In the genomic region with DNA sequence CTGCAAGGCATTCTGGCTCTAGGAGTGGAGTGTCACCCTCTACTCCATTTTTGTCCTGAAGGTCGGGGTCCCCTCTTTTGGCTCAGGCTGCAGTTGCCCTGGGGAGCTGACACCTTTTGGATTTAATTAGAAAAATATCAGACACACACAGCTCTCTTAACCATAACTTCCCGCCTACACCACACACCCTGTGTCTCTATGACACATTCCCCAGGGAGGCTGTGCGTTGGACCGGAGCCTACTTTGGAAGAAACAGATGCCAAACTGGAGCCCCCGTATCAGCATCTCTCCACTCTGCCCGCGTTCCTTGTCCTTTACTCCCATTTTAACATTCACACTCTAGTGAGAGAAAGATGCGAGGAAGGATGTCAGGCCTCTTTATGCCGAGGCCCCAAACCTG, we compare ENCODE assay signal across 12 mouse cellular contexts. TPM values are rescaled to one million over a fixed set of nuclear protein-coding genes. Genes with fewer than 3 reads are reported as not detected.
DNase-seq lines count a peak whose midpoint lies in the region; ATAC-seq and TF ChIP-seq lines count a peak whose summit lies in the region.
"Had no signal": no experiment of that assay in that cellular context is flagged by ENCODE, and none has a peak within 500 bp of the region (broad histone marks: within the 10 kb centered on the region; RNA-seq: fewer than 3 reads in every experiment).

No protein-coding gene starts in this region.

- H3K4me3 ChIP-seq in forebrain, embryonic 15.5 days: peak overlapping the region; percentile 74; the same call in 1 of the 2 replicates
- H3K4me3 ChIP-seq in forebrain, embryonic 12.5 days (replicated peaks): no peak overlapping the region
- peak overlapping the region; percentile 81 for H3K4me3 ChIP-seq in cortical plate, adult 2 months (ENCODE audit: insufficient read depth, low read length)
- H3K4me3 ChIP-seq in neural tube, embryonic 15.5 days (replicated peaks): peak overlapping the region; percentile 61
- H3K4me3 ChIP-seq in gastrocnemius, adult 2 months: no peak overlapping the region
- H3K4me3 ChIP-seq in kidney, embryonic 14.5 days (ENCODE audit: low read length): no peak overlapping the region
- H3K4me3 ChIP-seq in intestine, embryonic 16.5 days (ENCODE audit: low read length): no peak overlapping the region
- H3K4me3 ChIP-seq: heart, embryonic 15.5 days had no signal

- 0 out of 2 replicates have a peak, but pooled peaks have one; percentile 12 for TF ChIP-seq POLR2A in cortical plate, adult 2 months (IDR thresholded peaks at IDR 0.05; ENCODE audit: extremely low read depth, insufficient read depth, low read length)

- TF ChIP-seq CTCF in cortical plate, adult 2 months (IDR thresholded peaks at IDR 0.05; ENCODE audit: extremely low read depth, insufficient read depth, low read length): no peak
- no peak for TF ChIP-seq CTCF in gastrocnemius, adult 2 months (IDR thresholded peaks at IDR 0.05)

- peak overlapping the region; percentile 96 for H3K4me2 ChIP-seq in forebrain, embryonic 15.5 days (replicated peaks)
- H3K4me2 ChIP-seq in forebrain, embryonic 12.5 days: no peak overlapping the region
- H3K4me2 ChIP-seq in neural tube, embryonic 15.5 days: peak overlapping the region; percentile 83
- H3K4me2 ChIP-seq in kidney, embryonic 14.5 days (replicated peaks; ENCODE audit: low read depth, low read length): no peak overlapping the region
- no peak overlapping the region for H3K4me2 ChIP-seq in intestine, embryonic 16.5 days (ENCODE audit: low read depth, low read length)

- WGBS in forebrain, embryonic 15.5 days: 60% methylated on average over 9 of the region's 9 CpGs
- WGBS in forebrain, embryonic 12.5 days: 87% methylated on average over 9 of the region's 9 CpGs
- 62% methylated on average over 9 of the region's 9 CpGs for WGBS in neural tube, embryonic 15.5 days
- WGBS in kidney, embryonic 14.5 days: 64% methylated on average over 9 of the region's 9 CpGs
- 80% methylated on average over 9 of the region's 9 CpGs for WGBS in intestine, embryonic 16.5 days

- H3K9ac ChIP-seq in forebrain, embryonic 15.5 days (replicated peaks): no peak overlapping the region
- H3K9ac ChIP-seq in forebrain, embryonic 12.5 days: no peak overlapping the region
- peak overlapping the region; percentile 76 for H3K9ac ChIP-seq in neural tube, embryonic 15.5 days (replicated peaks)
- H3K9ac ChIP-seq in kidney, embryonic 14.5 days (ENCODE audit: low read depth, low read length): no peak overlapping the region
- no peak overlapping the region for H3K9ac ChIP-seq in intestine, embryonic 16.5 days (ENCODE audit: low read depth, low read length)
- H3K9ac ChIP-seq: heart, embryonic 15.5 days had no signal

- DNase-seq in layer of hippocampus, postnatal 14 days (ENCODE audit: low spot score in 2 of 2): peak; percentile 59 to 87
- no peak for DNase-seq in gastrocnemius, adult 2 months
- DNase-seq: kidney, adult 9 months; lung, adult 2 months had no signal

- no peaks in the 10 kb centered on the region for H3K27me3 ChIP-seq in forebrain, embryonic 15.5 days
- H3K27me3 ChIP-seq in forebrain, embryonic 12.5 days: peaks cover 36% of the 10 kb centered on the region
- no peaks in the 10 kb centered on the region for H3K27me3 ChIP-seq in neural tube, embryonic 15.5 days (replicated peaks)
- no peaks in the 10 kb centered on the region for H3K27me3 ChIP-seq in kidney, embryonic 14.5 days (ENCODE audit: control insufficient read depth, insufficient read depth, low read length)
- H3K27me3 ChIP-seq in intestine, embryonic 16.5 days (replicated peaks; ENCODE audit: control insufficient read depth, insufficient read depth, low read length): no peaks in the 10 kb centered on the region

- H3K36me3 ChIP-seq in forebrain, embryonic 15.5 days: peaks cover 9% of the 10 kb centered on the region; the same call in 1 of the 2 replicates
- H3K36me3 ChIP-seq in forebrain, embryonic 12.5 days (replicated peaks): peaks cover 11% of the 10 kb centered on the region
- peaks cover 9% of the 10 kb centered on the region for H3K36me3 ChIP-seq in neural tube, embryonic 15.5 days
- peaks cover 9% of the 10 kb centered on the region for H3K36me3 ChIP-seq in kidney, embryonic 14.5 days (ENCODE audit: control insufficient read depth, insufficient read depth, low read length)
- peaks cover under 1% of the 10 kb centered on the region; the same call in 1 of the 2 replicates for H3K36me3 ChIP-seq in intestine, embryonic 16.5 days (ENCODE audit: control insufficient read depth, insufficient read depth, low read length)

- no peak overlapping the region for H3K27ac ChIP-seq in forebrain, embryonic 15.5 days (replicated peaks)
- no peak overlapping the region for H3K27ac ChIP-seq in forebrain, embryonic 12.5 days
- peak overlapping the region; percentile 7; the same call in 1 of the 2 replicates for H3K27ac ChIP-seq in cortical plate, adult 2 months (ENCODE audit: insufficient read depth, low read length)
- H3K27ac ChIP-seq in neural tube, embryonic 15.5 days (replicated peaks): no peak overlapping the region
- no peak overlapping the region for H3K27ac ChIP-seq in gastrocnemius, adult 2 months
- H3K27ac ChIP-seq in kidney, embryonic 14.5 days (ENCODE audit: low read depth, low read length): no peak overlapping the region
- no peak overlapping the region for H3K27ac ChIP-seq in intestine, embryonic 16.5 days (ENCODE audit: low read length)
- H3K27ac ChIP-seq: heart, embryonic 15.5 days had no signal

- peaks cover 25% of the 10 kb centered on the region for H3K4me1 ChIP-seq in forebrain, embryonic 15.5 days
- H3K4me1 ChIP-seq in forebrain, embryonic 12.5 days: peaks cover 38% of the 10 kb centered on the region
- H3K4me1 ChIP-seq in cortical plate, adult 2 months (ENCODE audit: control insufficient read depth, insufficient read depth, low read length): peaks cover 7% of the 10 kb centered on the region; the same call in 1 of the 2 replicates
- peaks cover 35% of the 10 kb centered on the region for H3K4me1 ChIP-seq in neural tube, embryonic 15.5 days
- H3K4me1 ChIP-seq in kidney, embryonic 14.5 days (ENCODE audit: control insufficient read depth, insufficient read depth, low read length): peaks cover 20% of the 10 kb centered on the region
- peaks cover 23% of the 10 kb centered on the region for H3K4me1 ChIP-seq in intestine, embryonic 16.5 days (ENCODE audit: control insufficient read depth, insufficient read depth, low read length)

- intact Hi-C loops in gastrocnemius, adult 2 months (cut with DNase I): no loop called here

- ATAC-seq in forebrain, embryonic 15.5 days (replicated peaks): no peak
- ATAC-seq in forebrain, embryonic 12.5 days (ENCODE audit: low FRiP score): no peak
- ATAC-seq in neural tube, embryonic 15.5 days (ENCODE audit: low FRiP score): no peak
- ATAC-seq in kidney, embryonic 14.5 days (ENCODE audit: low FRiP score, low TSS enrichment): no peak
- ATAC-seq in intestine, embryonic 16.5 days: no peak

- no peaks in the 10 kb centered on the region for H3K9me3 ChIP-seq in forebrain, embryonic 15.5 days
- no peaks in the 10 kb centered on the region for H3K9me3 ChIP-seq in forebrain, embryonic 12.5 days
- H3K9me3 ChIP-seq in neural tube, embryonic 15.5 days (replicated peaks): no peaks in the 10 kb centered on the region
- no peaks in the 10 kb centered on the region for H3K9me3 ChIP-seq in kidney, embryonic 14.5 days (ENCODE audit: control insufficient read depth, low read length)
- no peaks in the 10 kb centered on the region for H3K9me3 ChIP-seq in intestine, embryonic 16.5 days (ENCODE audit: control insufficient read depth, low read length)
- H3K9me3 ChIP-seq: heart, embryonic 15.5 days had no signal

RNA-seq across cellular contexts. Expression of gene Rapgefl1, which starts 1.9 kb away (rescaled TPM):
- polyA plus RNA-seq in forebrain, embryonic 15.5 days (2015; fragmentation: Nextera tagmentation; extraction: Ambion mirVana): 4.2 and 5.8 TPM in 2 replicates
- polyA plus RNA-seq in forebrain, embryonic 12.5 days (2016; fragmentation: Nextera tagmentation; extraction: Ambion mirVana): 1.5 and 1.6 TPM in 2 replicates
- polyA plus RNA-seq in cortical plate, adult 2 months (2012; rRNA removed): 153 and 181 TPM in 2 replicates
- 100 to 1,000 TPM; 159 to 165 TPM for total RNA-seq in layer of hippocampus, postnatal 14 days (2021)
- 12.5 and 13.7 TPM in 2 replicates for polyA plus RNA-seq in neural tube, embryonic 15.5 days (2015; fragmentation: Nextera tagmentation; extraction: Ambion mirVana)
- total RNA-seq in gastrocnemius, adult 2 months (2021): under 1 TPM; 0.22 to 0.26 TPM
- 1.6 and 2.4 TPM in 2 replicates for polyA plus RNA-seq in kidney, embryonic 14.5 days (2014; fragmentation: Nextera tagmentation; extraction: Ambion mirVana)
- polyA plus RNA-seq in intestine, embryonic 16.5 days (2015; fragmentation: Nextera tagmentation; extraction: Ambion mirVana): 0.67 and 1.1 TPM in 2 replicates
- total RNA-seq: monocyte, adult 5-6 weeks had no signal

RNA-seq across cellular contexts. Expression of gene Wipf2, which starts 24.9 kb away (rescaled TPM):
- polyA plus RNA-seq in forebrain, embryonic 15.5 days (2015; fragmentation: Nextera tagmentation; extraction: Ambion mirVana): 4.4 and 5.1 TPM in 2 replicates
- polyA plus RNA-seq in forebrain, embryonic 12.5 days (2016; fragmentation: Nextera tagmentation; extraction: Ambion mirVana): 4.8 and 5.2 TPM in 2 replicates
- polyA plus RNA-seq in cortical plate, adult 2 months (2012; rRNA removed): 35.2 and 36.5 TPM in 2 replicates
- 10 to 100 TPM; 35.8 to 43.8 TPM for total RNA-seq in layer of hippocampus, postnatal 14 days (2021)
- 3.9 and 4.8 TPM in 2 replicates for polyA plus RNA-seq in neural tube, embryonic 15.5 days (2015; fragmentation: Nextera tagmentation; extraction: Ambion mirVana)
- 1 to 10 TPM; 6.1 to 6.6 TPM for total RNA-seq in gastrocnemius, adult 2 months (2021)
- polyA plus RNA-seq in kidney, embryonic 14.5 days (2014; fragmentation: Nextera tagmentation; extraction: Ambion mirVana): 6.5 and 6.7 TPM in 2 replicates
- 3.4 and 3.5 TPM in 2 replicates for polyA plus RNA-seq in intestine, embryonic 16.5 days (2015; fragmentation: Nextera tagmentation; extraction: Ambion mirVana)

RNA-seq across cellular contexts. Expression of gene Casc3, which starts 33.8 kb away (rescaled TPM):
- 53.5 and 53.9 TPM in 2 replicates for polyA plus RNA-seq in forebrain, embryonic 15.5 days (2015; fragmentation: Nextera tagmentation; extraction: Ambion mirVana)
- 63.2 and 67.4 TPM in 2 replicates for polyA plus RNA-seq in forebrain, embryonic 12.5 days (2016; fragmentation: Nextera tagmentation; extraction: Ambion mirVana)
- 44.9 and 47.4 TPM in 2 replicates for polyA plus RNA-seq in cortical plate, adult 2 months (2012; rRNA removed)
- 10 to 100 TPM; 56.7 to 59.7 TPM for total RNA-seq in layer of hippocampus, postnatal 14 days (2021)
- 44.3 and 46.8 TPM in 2 replicates for polyA plus RNA-seq in neural tube, embryonic 15.5 days (2015; fragmentation: Nextera tagmentation; extraction: Ambion mirVana)
- total RNA-seq in gastrocnemius, adult 2 months (2021): 10 to 100 TPM; 17.4 to 21.9 TPM
- polyA plus RNA-seq in kidney, embryonic 14.5 days (2014; fragmentation: Nextera tagmentation; extraction: Ambion mirVana): 28.1 and 43.1 TPM in 2 replicates
- polyA plus RNA-seq in intestine, embryonic 16.5 days (2015; fragmentation: Nextera tagmentation; extraction: Ambion mirVana): 23.1 and 24.3 TPM in 2 replicates

RNA-seq across cellular contexts. Expression of gene Msl1, which starts 43.2 kb away (rescaled TPM):
- polyA plus RNA-seq in forebrain, embryonic 15.5 days (2015; fragmentation: Nextera tagmentation; extraction: Ambion mirVana): 30.2 and 31.7 TPM in 2 replicates
- polyA plus RNA-seq in forebrain, embryonic 12.5 days (2016; fragmentation: Nextera tagmentation; extraction: Ambion mirVana): 39.3 and 39.9 TPM in 2 replicates
- polyA plus RNA-seq in cortical plate, adult 2 months (2012; rRNA removed): 119 and 131 TPM in 2 replicates
- 100 to 1,000 TPM; 149 to 161 TPM for total RNA-seq in layer of hippocampus, postnatal 14 days (2021)
- polyA plus RNA-seq in neural tube, embryonic 15.5 days (2015; fragmentation: Nextera tagmentation; extraction: Ambion mirVana): 27.5 and 30.1 TPM in 2 replicates
- 10 to 100 TPM; 51.8 to 69.4 TPM for total RNA-seq in gastrocnemius, adult 2 months (2021)
- polyA plus RNA-seq in kidney, embryonic 14.5 days (2014; fragmentation: Nextera tagmentation; extraction: Ambion mirVana): 21.6 and 33.7 TPM in 2 replicates
- 13.5 and 14.5 TPM in 2 replicates for polyA plus RNA-seq in intestine, embryonic 16.5 days (2015; fragmentation: Nextera tagmentation; extraction: Ambion mirVana)

Comparison
In these comparisons a context has a peak if more than half of its experiments do, and no peak if none do; other contexts are left out.
1. H3K4me2 ChIP-seq: peak in forebrain, embryonic 15.5 days (single experiment) and neural tube, embryonic 15.5 days (single experiment); none in forebrain, embryonic 12.5 days (single experiment), kidney, embryonic 14.5 days (single experiment) and intestine, embryonic 16.5 days (single experiment).
2. H3K4me3 ChIP-seq: peak in forebrain, embryonic 15.5 days (single experiment), cortical plate, adult 2 months (single experiment) and neural tube, embryonic 15.5 days (single experiment); none in forebrain, embryonic 12.5 days (single experiment), gastrocnemius, adult 2 months (single experiment), kidney, embryonic 14.5 days (single experiment) and intestine, embryonic 16.5 days (single experiment).
3. RNA of gene Rapgefl1, which starts 1.9 kb away (polyA plus RNA-seq): 153 to 181 TPM in cortical plate, adult 2 months; 12.5 to 13.7 TPM in neural tube, embryonic 15.5 days, 4.2 to 5.8 TPM in forebrain, embryonic 15.5 days, 1.6 to 2.4 TPM in kidney, embryonic 14.5 days, 1.5 to 1.6 TPM in forebrain, embryonic 12.5 days and 0.67 to 1.1 TPM in intestine, embryonic 16.5 days; every median in the first group is over 10 times any median in the second.